Mouse (Mus musculus): ENCODE measurements around the gene Bax. TPM values are rescaled to one million over a fixed set of nuclear protein-coding genes. Genes with fewer than 3 reads are reported as not detected.
A peak's percentile ranks its signal among the peaks of the same experiment; 100 is the strongest.
"Not testable (repeated sequence)": the region's sequence is repeated elsewhere in the genome, so short reads cannot be mapped to it uniquely, and the experiment has no call there.

Bax gene
- total and polyA plus RNA-seq, 3 experiments, result 87.2 to 342 (median 93.1) TPM

GRCm38 (mm10) chr7:45486158-45486557 is 19.5 kb upstream of the Bax start:
- TF ChIP-seq TAL1 (conservative IDR thresholded peaks at IDR 0.05; ENCODE audit: low read depth, low read length) (no peak), GATA1 (IDR thresholded peaks at IDR 0.05; ENCODE audit: borderline replicate concordance, low read length) (no peak), GATA2 (IDR thresholded peaks at IDR 0.05; ENCODE audit: borderline replicate concordance, low read depth, low read length) (no peak), POLR2AphosphoS5 (IDR thresholded peaks at IDR 0.05; ENCODE audit: insufficient replicate concordance, low read depth, low read length) (no peak), CTCF (IDR thresholded peaks at IDR 0.05; ENCODE audit: low read depth, low read length) (no peak)
- DNase-seq (ENCODE audit: low spot score), result no peak

GRCm38 (mm10) chr7:45484985-45485384 is 18.3 kb upstream of the Bax start:
- H3K4me1 ChIP-seq (ENCODE audit: insufficient read depth, low read depth, low read length), result peaks cover 60% of the 10 kb centered on the region
- ATAC-seq (ENCODE audit: extremely low read depth, insufficient number of reproducible peaks, low FRiP score, poor library complexity, severe bottlenecking), result not testable (repeated sequence)

More at GRCm38 (mm10) chr7:45486158-45486557, 19.5 kb upstream of the Bax start:
- ATAC-seq (ENCODE audit: extremely low read depth, insufficient number of reproducible peaks, low FRiP score, poor library complexity, severe bottlenecking), result peak; percentile 61
- Histone ChIP-seq H3K9me3 (replicated peaks) (no peaks in the 10 kb centered on the region), H3K4me3 (ENCODE audit: low read depth, low read length) (peak overlapping the region; percentile 61; the same call in 1 of the 2 replicates), H3K27me3 (ENCODE audit: insufficient read depth, low read length) (no peaks in the 10 kb centered on the region), H3K36me3 (replicated peaks) (peaks cover 21% of the 10 kb centered on the region), H3K4me1 (ENCODE audit: insufficient read depth, low read depth, low read length) (peaks cover 70% of the 10 kb centered on the region)

DNA sequence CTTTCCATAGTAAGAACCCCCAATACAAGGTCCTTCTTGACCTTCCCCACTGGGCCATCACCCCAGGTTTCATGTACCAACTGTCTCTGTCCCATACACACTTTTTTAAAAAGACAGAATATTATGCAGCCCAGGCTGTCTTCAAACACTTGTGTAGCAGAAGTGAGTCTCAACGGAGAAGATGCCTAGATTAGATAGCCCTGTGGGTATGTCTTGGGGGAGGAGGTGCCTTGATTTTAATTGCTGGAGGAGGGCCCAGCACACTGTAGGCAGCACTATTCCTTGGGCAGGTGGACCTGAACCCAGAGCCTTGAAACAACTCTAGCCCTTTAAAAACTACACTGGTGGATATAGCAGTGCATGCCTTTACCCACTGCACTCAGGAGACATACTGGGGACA is 15.5 kb upstream of the Bax start:
- Histone ChIP-seq H3K4me1 (ENCODE audit: insufficient read depth, low read depth, low read length) (peaks cover 41% of the 10 kb centered on the region), H3K9me3 (replicated peaks) (no peaks in the 10 kb centered on the region), H3K4me3 (ENCODE audit: low read depth, low read length) (no peak overlapping the region), H3K27me3 (ENCODE audit: insufficient read depth, low read length) (peaks cover 4% of the 10 kb centered on the region; the same call in 1 of the 2 replicates), H3K36me3 (replicated peaks) (peaks cover 29% of the 10 kb centered on the region)
- TF ChIP-seq GATA2 (IDR thresholded peaks at IDR 0.05; ENCODE audit: borderline replicate concordance, low read depth, low read length) (no peak), GATA1 (IDR thresholded peaks at IDR 0.05; ENCODE audit: borderline replicate concordance, low read length) (no peak), TAL1 (conservative IDR thresholded peaks at IDR 0.05; ENCODE audit: low read depth, low read length) (no peak), CTCF (IDR thresholded peaks at IDR 0.05; ENCODE audit: low read depth, low read length) (no peak), POLR2AphosphoS5 (IDR thresholded peaks at IDR 0.05; ENCODE audit: insufficient replicate concordance, low read depth, low read length) (no peak)
- ATAC-seq (ENCODE audit: extremely low read depth, insufficient number of reproducible peaks, low FRiP score, poor library complexity, severe bottlenecking) (no peak), DNase-seq (ENCODE audit: low spot score) (no peak)

More at GRCm38 (mm10) chr7:45484985-45485384, 18.3 kb upstream of the Bax start:
- not testable (repeated sequence) for H3K4me3 ChIP-seq (ENCODE audit: low read depth, low read length); DNase-seq (ENCODE audit: low spot score); H3K27me3 ChIP-seq (ENCODE audit: insufficient read depth, low read length); H3K9me3 ChIP-seq (replicated peaks)
- H3K36me3 ChIP-seq (replicated peaks), result peaks cover 21% of the 10 kb centered on the region

- Histone ChIP-seq H3K27me3 (ENCODE audit: insufficient read depth, low read length) (peaks cover 4% of the 10 kb centered on the region; the same call in 1 of the 2 replicates), H3K9me3 (replicated peaks) (no peaks in the 10 kb centered on the region), H3K36me3 (replicated peaks) (peaks cover 28% of the 10 kb centered on the region), H3K4me1 (ENCODE audit: insufficient read depth, low read depth, low read length) (peaks cover 41% of the 10 kb centered on the region), H3K4me3 (ENCODE audit: low read depth, low read length) (no peak within 1 kb of the TSS)
- no peak for DNase-seq (ENCODE audit: low spot score)
- no peak for ATAC-seq (ENCODE audit: extremely low read depth, insufficient number of reproducible peaks, low FRiP score, poor library complexity, severe bottlenecking)
- TF ChIP-seq TAL1 (conservative IDR thresholded peaks at IDR 0.05; ENCODE audit: low read depth, low read length), result no peak
- TF ChIP-seq POLR2AphosphoS5 (IDR thresholded peaks at IDR 0.05; ENCODE audit: insufficient replicate concordance, low read depth, low read length), result no peak
- TF ChIP-seq GATA2 (IDR thresholded peaks at IDR 0.05; ENCODE audit: borderline replicate concordance, low read depth, low read length), result no peak
- TF ChIP-seq CTCF (IDR thresholded peaks at IDR 0.05; ENCODE audit: low read depth, low read length), result no peak
- TF ChIP-seq GATA1 (IDR thresholded peaks at IDR 0.05; ENCODE audit: borderline replicate concordance, low read length), result no peak
Observed at GRCm38 (mm10) chr7:45481374-45481927, 14.8 kb upstream of the Bax start, which contains the start of gene Tulp2. Gene Tulp2, plus strand, starts transcription at chr7:45481877.

- H3K9me3 ChIP-seq (replicated peaks); H3K4me3 ChIP-seq (ENCODE audit: low read depth, low read length); H3K27me3 ChIP-seq (ENCODE audit: insufficient read depth, low read length); ATAC-seq (ENCODE audit: extremely low read depth, insufficient number of reproducible peaks, low FRiP score, poor library complexity, severe bottlenecking); DNase-seq (ENCODE audit: low spot score): not testable (repeated sequence)
- H3K36me3 ChIP-seq (replicated peaks), result peaks cover 27% of the 10 kb centered on the region
- peaks cover 41% of the 10 kb centered on the region for H3K4me1 ChIP-seq (ENCODE audit: insufficient read depth, low read depth, low read length)
Observed at GRCm38 (mm10) chr7:45480310-45480709, 13.6 kb upstream of the Bax start.

- Histone ChIP-seq H3K4me1 (ENCODE audit: insufficient read depth, low read depth, low read length) (peaks cover 50% of the 10 kb centered on the region), H3K27me3 (ENCODE audit: insufficient read depth, low read length) (peaks cover 4% of the 10 kb centered on the region; the same call in 1 of the 2 replicates), H3K36me3 (replicated peaks) (peaks cover 28% of the 10 kb centered on the region), H3K9me3 (replicated peaks) (no peaks in the 10 kb centered on the region), H3K4me3 (ENCODE audit: low read depth, low read length) (no peak overlapping the region)
- TF ChIP-seq POLR2AphosphoS5 (IDR thresholded peaks at IDR 0.05; ENCODE audit: insufficient replicate concordance, low read depth, low read length) (no peak), GATA2 (IDR thresholded peaks at IDR 0.05; ENCODE audit: borderline replicate concordance, low read depth, low read length) (no peak), GATA1 (IDR thresholded peaks at IDR 0.05; ENCODE audit: borderline replicate concordance, low read length) (no peak), CTCF (IDR thresholded peaks at IDR 0.05; ENCODE audit: low read depth, low read length) (no peak), TAL1 (conservative IDR thresholded peaks at IDR 0.05; ENCODE audit: low read depth, low read length) (no peak)
- ATAC-seq (ENCODE audit: extremely low read depth, insufficient number of reproducible peaks, low FRiP score, poor library complexity, severe bottlenecking) (no peak), DNase-seq (ENCODE audit: low spot score) (no peak)
Observed at GRCm38 (mm10) chr7:45478774-45479173, 12.1 kb upstream of the Bax start.

DNA sequence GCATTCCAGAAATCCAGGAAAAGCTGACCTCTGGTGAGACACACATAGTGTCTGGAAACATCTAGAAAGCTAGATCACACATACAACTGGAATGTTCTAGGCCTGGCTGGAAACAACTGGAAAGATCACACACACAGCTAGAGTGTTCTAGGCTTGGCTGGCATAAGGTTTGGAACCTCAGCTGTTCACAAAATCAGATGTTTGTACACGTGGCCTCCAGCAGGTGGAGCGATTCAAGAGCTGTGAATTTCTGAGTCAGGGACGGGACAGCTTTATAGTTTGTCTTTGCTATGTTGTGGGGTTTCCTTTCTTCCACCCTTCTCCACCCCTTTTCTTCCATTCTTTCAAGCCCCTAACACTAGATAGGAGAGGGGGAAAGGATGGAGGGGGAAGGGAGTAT is 10.3 kb upstream of the Bax start:
- peaks cover 44% of the 10 kb centered on the region for H3K4me1 ChIP-seq (ENCODE audit: insufficient read depth, low read depth, low read length)
- no peak for ATAC-seq (ENCODE audit: extremely low read depth, insufficient number of reproducible peaks, low FRiP score, poor library complexity, severe bottlenecking)
- peaks cover 26% of the 10 kb centered on the region for H3K36me3 ChIP-seq (replicated peaks)
- TF ChIP-seq GATA1 (IDR thresholded peaks at IDR 0.05; ENCODE audit: borderline replicate concordance, low read length) (no peak), CTCF (IDR thresholded peaks at IDR 0.05; ENCODE audit: low read depth, low read length) (peak; percentile 49; the same call in 1 of the 2 replicates)
- H3K9me3 ChIP-seq (replicated peaks), result no peaks in the 10 kb centered on the region
- DNase-seq (ENCODE audit: low spot score), result no peak
- no peak overlapping the region for H3K4me3 ChIP-seq (ENCODE audit: low read depth, low read length)
- peaks cover 4% of the 10 kb centered on the region; the same call in 1 of the 2 replicates for H3K27me3 ChIP-seq (ENCODE audit: insufficient read depth, low read length)
